Mouse (Mus musculus): ENCODE results near the gene Ankrd34c.

The Ankrd34c gene

GRCm38 (mm10) chr9:89678974-89679373, 59.3 kb downstream of the Ankrd34c start:
- in situ Hi-C loops (cut with MboI, MseI) = no loop called here
